Mouse (Mus musculus) left cerebral cortex, adult 8-10 months (tissue): ENCODE data around the gene Megf8. TPM values are rescaled to one million over a fixed set of nuclear protein-coding genes. Genes with fewer than 3 reads are reported as not detected.

Experiments
- DNase-seq, 2 experiments: peaks; one replicate each; pipeline ENCODE4 v3.0.0; 2022; ENCODE audit warnings: low spot score in 2 of 2
- total RNA-seq, 4 experiments: library from RNA; stranded (reverse); gene quantifications; 2 replicates each; pipeline ENCODE4 v1.2.4; 2022

Gene Megf8
- total RNA-seq, 4 experiments from 2014 or later, result 99.2 to 109 (median 104) TPM

- DNase-seq, result peak; percentile 88 to 93
Observed at GRCm38 (mm10) chr7:25279076-25279860, 37.7 kb upstream of the Megf8 start.

- peak in 1 of 2 experiments; percentile 66 for DNase-seq
Observed at GRCm38 (mm10) chr7:25279861-25280791, 36.8 kb upstream of the Megf8 start.

- no peak for DNase-seq
Observed at GRCm38 (mm10) chr7:25281166-25281733, 35.7 kb upstream of the Megf8 start.

GRCm38 (mm10) chr7:25281734-25282601, 35.0 kb upstream of the Megf8 start:
- peak; percentile 86 to 97 for DNase-seq

GRCm38 (mm10) chr7:25282731-25283211, 34.2 kb upstream of the Megf8 start:
- no peak for DNase-seq

- DNase-seq, result no peak
Observed at GRCm38 (mm10) chr7:25283637-25284036, 33.3 kb upstream of the Megf8 start.

- no peak for DNase-seq
Observed at GRCm38 (mm10) chr7:25284171-25284570, 32.8 kb upstream of the Megf8 start.

GRCm38 (mm10) chr7:25284766-25285165, 32.2 kb upstream of the Megf8 start:
- DNase-seq, result no peak

GRCm38 (mm10) chr7:25285511-25286238, 31.3 kb upstream of the Megf8 start:
- no peak for DNase-seq

- DNase-seq, result no peak
Observed at GRCm38 (mm10) chr7:25286989-25287388, 30.0 kb upstream of the Megf8 start.

GRCm38 (mm10) chr7:25288011-25288410, 29.0 kb upstream of the Megf8 start:
- DNase-seq, result no peak

- no peak for DNase-seq
Observed at GRCm38 (mm10) chr7:25288721-25289120, 28.2 kb upstream of the Megf8 start.

- no peak for DNase-seq
Observed at GRCm38 (mm10) chr7:25289925-25290324, 27.0 kb upstream of the Megf8 start.

- DNase-seq, result no peak
Observed at GRCm38 (mm10) chr7:25290463-25290862, 26.5 kb upstream of the Megf8 start.

- DNase-seq, result no peak
Observed at GRCm38 (mm10) chr7:25290911-25291310, 26.1 kb upstream of the Megf8 start.

GRCm38 (mm10) chr7:25292107-25292506, 24.9 kb upstream of the Megf8 start:
- DNase-seq, result no peak

- DNase-seq, result no peak
Observed at GRCm38 (mm10) chr7:25293191-25293739, 23.7 kb upstream of the Megf8 start.

- DNase-seq, result no peak
Observed at GRCm38 (mm10) chr7:25294495-25294894, 22.5 kb upstream of the Megf8 start.

GRCm38 (mm10) chr7:25294960-25295722, 21.8 kb upstream of the Megf8 start:
- no peak for DNase-seq
